Mouse (Mus musculus) cerebellum, postnatal 14 days (tissue): ENCODE measurements at regions not wholly inside any gene's neighbourhood (a gene's known extent, or its start where the extent isn't known, plus 50 kb on each side); places are given as distances from the start of the nearest gene placed in this dataset.

Source experiments
- DNase-seq, 2 experiments: peaks; one replicate each; pipeline ENCODE4 v3.0.0; 2021; ENCODE audit warnings: mixed read lengths in 2 of 2

DNA sequence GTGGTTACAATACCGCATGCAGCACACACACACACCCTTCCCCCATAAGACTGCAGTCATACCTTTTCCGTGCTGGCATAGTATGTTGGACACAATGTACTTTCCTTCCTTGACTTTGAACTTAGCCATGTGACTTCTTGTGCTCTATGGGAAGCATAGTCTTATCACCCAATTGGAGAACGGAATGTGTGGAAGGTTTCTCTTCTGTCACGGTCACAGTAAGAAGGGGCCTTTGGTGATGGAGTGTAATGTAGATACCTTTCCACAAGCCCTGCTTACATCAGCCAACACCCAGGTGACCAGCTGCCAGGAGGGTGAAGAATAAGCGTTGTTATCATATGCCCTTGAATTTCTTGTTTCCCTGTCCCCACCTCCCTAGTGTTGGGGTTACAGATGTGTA is 1308.0 kb upstream of the A1bg start:
- DNase-seq: no peak

DNA sequence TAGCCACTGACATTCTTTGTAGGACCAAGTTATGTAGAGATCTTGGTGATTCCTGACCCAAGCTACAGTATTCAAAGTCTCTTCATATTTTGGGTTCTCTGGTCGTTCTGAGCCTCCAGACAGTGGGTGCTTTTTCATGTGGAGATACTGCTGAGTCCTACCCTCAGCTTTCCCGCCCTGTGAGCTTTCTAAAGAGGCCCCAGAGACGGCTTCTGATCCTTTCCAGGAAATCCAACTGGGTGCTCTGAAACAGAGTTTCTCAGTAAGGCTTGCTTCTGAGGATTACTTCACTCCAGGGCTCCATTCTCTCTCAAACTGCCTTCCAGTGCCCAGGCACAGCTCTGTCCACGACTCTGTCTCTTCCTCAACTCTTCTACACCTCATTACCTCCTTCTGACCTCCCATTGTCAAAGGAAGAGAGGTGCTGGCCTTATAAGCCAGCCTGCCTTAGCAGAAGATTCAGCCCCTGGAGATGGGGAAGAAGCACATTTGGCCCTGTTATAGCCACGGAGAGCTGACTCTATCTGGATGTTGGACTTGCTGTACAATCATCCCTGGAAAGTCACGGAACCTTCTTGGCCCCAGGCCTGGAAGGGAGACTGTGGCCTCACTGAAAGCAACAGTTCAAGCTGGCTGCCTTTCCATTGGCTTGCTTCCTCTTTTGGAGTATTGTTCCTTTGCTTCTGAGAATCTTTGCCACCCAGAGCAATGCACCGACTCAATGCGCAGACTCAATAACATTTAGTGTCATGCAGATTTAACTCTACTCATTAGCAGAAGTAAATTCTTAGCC is 1306.9 kb upstream of the A1bg start:
- DNase-seq: no peak

DNA sequence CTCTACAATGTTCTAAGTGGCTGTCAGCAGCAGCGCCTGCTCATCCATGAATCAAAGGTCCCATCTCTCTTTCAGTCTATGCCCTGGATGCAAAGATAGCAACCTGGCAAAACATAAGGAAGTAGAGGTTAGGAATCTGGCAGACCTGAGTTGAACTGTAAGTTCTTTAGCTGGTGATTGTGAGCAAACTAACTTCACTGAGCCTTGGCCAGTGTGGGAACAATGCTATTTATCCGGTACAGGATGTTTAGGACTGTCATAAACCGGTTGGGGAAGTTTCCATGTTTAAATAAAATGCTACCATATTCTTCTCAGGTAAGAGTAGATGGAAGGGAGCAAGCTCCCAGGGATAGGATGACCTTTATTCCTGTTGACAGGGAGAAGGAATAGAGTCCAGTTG is 1306.2 kb upstream of the A1bg start:
- no peak for DNase-seq

DNA sequence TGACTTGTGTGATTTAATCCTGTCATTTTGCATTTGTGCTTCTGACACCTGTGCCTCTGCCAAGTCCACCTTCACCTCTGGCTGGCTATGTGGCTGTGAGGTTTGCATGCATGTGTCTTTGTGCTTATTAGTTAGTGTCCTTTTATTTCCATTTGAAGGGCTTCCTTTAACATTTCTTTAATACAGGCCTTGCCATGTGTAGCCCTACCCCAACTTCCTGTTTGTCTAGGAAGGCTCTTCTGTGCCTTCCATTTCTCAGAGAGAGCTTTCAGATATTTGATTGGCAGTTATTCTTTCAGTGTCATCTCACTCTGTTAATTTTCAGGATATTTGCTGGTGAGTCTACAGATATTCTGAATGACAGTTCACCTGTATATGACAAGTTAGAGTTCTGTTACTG is 1302.0 kb upstream of the A1bg start:
- DNase-seq: no peak

DNA sequence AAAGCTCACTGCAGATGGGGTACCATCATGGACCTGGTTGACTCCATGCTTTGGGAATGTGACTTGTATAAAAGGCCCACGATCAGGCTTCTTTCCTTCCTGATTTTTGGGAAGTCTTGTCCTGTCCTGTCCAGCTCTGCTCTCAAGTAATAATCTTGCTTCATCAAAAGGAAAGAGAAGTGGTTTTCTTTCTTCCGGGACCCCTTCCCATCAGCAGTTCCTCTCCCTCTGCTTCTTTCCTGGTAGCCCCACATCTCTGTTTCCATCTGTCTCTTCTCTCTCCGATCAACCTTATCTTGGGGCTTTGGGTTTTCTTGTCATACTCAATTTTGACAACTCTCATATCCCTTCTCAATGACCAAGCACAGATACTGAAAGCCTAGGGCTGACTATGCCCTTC is 1301.4 kb upstream of the A1bg start:
- DNase-seq: no peak

DNA sequence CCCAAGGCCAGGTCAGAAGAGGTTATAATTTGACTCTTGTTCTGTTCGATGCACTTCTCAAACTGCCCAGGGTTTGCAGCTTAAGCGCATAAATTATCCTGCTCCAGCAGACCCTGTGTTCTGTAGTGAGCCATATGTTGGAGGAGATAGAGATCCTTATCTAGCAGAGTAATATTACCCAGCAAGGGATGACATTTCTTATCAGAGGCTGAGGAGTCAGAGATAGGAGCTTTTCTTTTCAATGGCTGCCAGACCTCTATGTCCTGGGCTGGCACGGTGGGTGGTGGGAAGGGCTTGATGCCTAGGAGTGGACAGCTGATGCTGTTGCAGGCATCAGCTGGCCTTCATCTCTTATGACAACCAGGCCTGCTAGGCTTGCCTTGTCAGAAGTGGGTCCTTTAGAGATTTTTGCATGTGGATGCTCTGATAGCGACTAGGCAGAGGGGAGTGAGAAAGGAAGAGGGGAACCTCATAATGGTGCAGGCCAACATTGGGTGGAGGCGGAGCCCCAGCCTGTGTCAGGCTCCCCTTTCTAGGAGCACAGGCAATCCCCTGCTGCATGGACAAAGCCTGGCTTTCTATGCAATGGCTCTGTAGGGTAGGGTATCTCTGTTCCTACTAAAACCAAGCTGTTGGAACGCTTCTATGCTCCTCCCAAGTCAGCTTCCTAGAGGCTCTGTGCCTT is 1300.5 kb upstream of the A1bg start:
- DNase-seq: no peak

DNA sequence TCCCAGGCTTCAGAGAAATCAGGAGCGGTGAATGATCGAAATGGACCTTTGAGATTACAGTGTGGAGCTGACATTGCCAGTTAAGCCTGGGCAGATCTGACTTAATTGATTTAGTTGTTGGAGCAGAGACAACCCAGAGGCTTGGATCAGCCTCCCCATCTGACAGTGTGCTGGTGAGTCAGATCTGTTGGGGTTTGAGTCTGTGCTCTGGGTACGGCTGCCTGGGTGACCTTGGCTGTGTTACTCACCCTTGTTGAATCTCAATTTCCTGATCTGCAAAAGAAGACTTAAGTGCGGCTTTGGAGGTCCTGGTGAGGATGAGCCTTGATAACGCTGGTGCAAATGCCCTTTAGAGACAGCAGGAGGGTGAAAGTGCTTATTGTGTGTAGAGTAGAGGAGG is 1299.9 kb upstream of the A1bg start:
- DNase-seq: no peak

DNA sequence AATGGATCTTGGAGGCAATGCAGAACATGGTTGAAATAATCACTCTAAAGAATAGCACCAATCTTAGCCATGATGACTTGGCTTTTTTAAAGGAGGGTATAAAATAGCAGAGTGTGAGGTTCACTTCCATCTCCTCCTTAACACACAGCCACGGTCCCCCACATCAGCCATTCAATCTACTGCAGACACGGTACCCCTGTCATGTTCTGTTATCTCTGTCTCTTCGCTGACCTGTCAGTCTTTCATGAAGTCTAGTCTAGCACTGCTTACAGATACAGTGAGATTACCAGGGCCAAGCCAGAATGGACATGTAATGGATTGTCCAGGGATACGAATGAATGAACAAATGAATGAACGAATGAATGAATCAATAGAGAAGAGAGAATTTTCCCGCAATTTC is 1299.4 kb upstream of the A1bg start:
- DNase-seq: no peak

DNA sequence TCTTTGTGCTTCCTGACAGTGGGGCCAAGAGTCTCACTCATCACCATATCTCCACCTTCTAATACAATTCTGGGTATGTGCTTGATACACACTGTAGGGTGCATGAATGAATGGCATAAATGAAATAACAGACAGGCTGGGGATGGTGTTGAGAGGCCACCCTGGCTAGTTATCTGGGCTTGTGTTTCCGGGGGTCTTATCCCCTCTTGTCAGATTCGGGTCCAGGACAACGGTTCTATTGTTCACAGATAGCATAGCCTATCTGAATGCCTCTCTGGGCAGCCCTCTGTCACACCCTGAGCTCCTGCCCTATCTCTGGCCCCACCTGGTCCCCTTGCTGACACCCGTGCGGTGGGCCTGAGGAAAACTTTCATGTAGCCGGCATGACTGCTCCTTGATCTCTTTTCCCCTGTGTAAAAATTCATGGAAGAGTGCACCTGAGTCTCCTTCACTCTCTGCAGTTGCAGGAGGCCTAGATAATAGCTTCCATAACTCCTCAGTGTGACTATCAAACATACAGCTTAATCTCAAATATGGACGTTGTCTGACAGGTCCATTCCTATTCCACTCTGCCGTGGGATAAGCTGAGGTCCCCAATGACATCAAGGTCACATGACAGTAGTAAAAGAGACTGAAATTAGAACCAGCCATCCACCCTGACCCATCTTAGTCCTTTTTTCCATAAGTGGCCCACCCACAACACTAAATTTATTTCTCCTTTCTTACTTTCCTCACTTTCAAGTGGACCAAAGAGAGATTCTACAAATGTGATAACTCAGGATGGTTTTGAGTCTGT is 1298.4 kb upstream of the A1bg start:
- DNase-seq: no peak

DNA sequence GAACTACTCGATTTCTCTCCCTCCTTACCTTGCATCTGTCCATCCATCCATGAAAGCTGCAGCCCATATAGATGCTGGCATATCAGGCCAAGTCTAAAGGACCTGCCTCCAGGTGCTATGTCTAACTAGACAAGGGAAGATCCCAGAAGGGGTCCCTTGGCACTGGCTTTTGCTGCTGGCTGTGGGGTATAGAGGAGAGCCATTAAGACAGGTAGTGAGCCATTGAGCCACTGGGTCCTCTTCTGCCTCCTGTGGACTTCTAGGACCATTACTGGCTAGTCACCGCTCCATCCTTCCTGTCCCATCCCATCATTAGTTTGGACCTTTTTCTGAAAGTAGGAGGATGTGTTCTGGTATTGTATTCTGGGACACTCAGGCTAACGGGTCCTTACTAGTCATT is 1297.8 kb upstream of the A1bg start:
- DNase-seq: no peak

DNA sequence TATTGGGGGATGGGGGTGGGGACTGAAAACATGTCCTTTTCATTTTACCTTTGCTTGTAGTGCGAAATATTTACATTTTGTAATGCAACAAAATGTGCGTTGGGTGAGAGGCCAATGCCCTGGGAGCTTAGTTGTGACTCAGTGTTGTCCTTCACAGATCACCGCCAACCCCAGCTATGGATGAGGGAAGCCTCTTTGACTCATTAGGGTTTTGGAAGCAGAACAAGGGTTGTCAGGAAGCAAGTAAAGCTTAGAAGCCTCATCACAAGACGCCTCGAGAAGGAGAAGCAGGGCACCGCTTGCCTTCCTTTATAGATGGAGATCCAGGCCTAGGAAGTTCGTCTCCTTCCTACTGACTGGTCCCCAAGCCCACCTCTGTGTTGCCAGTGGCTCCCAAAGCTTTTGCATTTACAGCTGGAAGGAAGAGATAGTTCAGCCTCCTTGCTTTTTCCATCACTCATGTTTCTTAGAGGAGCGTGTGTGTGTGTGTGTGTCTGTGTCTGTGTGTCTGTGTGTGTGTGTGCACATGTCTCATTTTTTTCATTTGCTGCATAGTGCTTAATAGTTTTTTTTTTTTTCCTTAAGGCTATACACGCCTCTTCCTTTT is 1297.2 kb upstream of the A1bg start:
- no peak for DNase-seq

DNA sequence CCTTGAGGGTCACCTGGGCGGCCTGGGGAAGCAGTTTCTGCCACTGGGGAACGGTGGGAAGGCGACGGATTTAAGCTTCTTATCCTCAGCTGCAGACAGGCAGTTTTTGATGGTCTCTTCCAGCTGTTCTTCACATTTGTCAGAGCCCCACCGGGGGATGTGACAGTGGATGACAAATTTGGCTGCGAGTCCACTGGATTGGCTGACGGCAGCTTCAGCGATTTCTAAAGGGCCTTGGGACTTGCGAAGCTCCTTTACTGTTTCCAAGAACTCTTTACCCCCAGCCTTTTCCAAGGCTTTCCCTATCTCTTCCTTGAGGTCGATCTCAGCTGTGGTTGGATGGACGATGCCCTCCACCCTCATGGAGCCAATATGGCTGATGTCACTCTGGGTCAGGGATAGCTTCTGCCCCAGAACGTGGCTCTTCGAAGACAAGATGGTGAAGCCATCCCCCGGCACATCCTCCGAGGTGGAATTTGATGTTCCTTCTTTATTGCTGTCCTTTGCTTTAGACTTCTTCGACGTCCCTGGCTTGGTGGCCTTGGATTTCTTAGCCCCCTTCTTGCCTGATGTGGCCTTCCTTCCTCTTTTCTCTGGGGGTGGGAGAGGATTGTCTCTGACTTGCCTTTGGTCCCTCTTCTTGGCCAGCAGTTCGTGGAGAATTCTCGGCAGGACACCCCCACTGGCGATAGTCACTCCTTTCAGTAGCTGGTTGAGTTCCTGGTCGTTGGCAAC is 1295.7 kb upstream of the A1bg start:
- DNase-seq: no peak

DNA sequence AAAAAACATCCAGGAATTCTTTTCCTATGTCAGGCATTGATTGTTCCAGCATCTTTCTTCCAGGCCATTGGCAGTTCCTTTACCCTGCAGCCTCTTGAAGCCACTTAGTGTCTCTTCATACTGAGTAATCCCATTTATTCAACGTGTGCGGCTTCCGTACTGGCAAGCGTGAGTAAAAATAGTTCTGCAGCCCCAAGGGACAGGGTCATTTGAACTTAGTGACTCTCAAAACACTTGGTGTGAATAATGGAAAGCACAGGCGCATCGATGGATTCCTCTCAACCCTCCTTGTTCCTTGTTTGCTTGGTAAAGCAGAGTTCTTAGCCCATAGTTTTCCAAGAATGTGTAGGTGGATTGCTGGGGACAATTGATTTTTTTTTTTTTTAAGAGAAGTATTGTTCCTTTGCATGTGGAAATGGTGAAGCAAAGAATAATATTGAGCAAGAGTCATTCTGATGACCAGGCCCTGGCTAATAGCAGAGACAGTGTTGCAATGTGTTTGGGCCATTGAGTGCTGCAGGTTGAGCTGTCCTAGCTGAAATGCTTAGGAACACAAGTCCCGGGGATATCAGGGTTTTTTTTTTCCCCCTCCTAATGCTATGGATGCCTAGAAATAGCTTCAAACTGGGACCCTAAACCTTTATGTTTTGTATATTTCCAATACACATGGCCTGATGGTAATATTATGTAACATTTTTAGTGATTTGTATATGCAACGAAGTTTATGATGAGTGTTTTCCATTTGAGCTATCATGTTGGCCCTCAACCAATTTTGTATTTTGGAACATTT is 1294.1 kb upstream of the A1bg start:
- DNase-seq: no peak

DNA sequence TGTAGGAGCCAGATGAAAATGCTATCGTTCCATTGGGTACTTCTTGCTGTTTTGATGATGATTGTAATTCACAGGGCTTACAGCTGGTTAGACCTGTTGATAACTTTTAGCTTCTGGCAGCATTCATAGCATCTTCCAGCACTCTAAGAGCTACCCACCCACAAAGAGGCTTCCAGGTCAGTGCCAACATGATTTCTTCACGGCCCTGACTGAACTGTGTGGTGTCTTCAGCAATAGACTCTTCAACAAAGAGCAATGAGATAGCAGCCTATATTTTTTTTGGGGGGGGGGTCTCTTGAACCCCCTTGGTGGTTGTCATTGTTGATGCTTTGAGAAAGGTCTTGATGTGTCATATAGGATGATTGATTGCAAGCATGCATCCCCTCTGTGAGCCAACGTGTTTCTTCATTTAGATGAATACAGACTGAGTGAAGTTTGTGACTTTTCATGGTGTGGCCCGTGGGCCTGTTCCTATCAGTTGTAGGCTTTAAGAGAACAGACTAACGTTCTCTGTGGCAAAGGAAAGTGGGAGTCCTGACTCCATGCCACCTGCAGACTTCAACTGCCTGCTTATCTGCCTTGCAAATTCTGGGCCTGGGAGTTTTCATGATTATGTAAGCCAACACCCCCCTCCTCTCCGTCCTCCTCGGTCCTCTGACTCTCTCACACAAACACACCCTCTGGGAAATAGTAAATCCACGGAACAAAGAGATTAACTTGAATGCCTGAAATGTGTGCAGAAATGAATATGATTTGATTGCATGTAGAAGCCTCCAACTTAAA is 1293.0 kb upstream of the A1bg start:
- no peak for DNase-seq

DNA sequence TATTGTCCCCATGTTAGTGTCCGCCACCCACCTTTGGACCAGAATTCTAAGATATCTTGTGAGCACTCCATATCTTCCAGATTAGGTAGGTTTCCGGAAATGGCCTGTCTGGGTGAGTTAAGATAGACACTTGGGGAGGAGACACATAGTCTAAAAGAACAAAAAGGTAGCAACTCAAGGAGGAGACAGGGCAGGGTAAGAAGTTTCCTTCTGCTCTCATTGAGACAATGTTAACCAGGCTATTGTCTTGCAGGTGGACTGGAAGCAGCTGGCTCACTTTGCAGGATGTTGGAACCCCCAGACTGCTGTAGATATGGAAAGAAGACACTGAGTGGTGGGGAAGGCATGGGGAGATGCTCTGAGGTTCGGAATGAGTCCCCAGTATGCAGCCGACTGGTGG is 1291.5 kb upstream of the A1bg start:
- no peak for DNase-seq

DNA sequence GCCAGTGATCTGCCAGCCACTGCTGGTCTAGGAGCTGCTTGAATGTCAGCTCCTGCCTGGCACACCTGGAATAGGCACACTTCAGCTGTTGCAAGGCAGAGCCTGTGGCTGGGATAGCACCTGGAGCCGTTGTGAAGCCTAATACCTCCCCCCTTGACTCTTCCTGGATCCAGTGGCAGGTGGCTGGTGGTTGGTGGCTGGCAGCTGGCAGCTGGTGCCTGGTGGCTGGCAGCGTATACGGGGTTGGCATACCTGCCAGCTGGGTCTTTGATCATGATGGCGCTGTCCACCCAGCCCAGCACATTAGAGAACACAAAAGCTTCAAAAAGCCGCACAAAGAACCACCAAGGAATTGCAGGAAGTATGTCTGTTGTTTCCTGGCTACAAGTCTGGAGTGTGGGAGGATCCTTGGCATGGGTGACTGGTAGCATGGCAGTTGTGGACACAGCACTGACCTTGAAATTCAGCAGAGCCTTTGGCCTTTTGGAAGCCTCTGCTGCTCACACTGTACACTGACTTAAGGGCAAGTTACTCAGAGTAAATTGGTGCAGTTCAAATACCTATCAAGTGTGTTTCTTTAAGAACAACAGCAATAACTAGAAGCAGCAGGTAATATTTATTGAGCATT is 1289.6 kb upstream of the A1bg start:
- peak in 1 of 2 experiments; percentile 44 for DNase-seq

DNA sequence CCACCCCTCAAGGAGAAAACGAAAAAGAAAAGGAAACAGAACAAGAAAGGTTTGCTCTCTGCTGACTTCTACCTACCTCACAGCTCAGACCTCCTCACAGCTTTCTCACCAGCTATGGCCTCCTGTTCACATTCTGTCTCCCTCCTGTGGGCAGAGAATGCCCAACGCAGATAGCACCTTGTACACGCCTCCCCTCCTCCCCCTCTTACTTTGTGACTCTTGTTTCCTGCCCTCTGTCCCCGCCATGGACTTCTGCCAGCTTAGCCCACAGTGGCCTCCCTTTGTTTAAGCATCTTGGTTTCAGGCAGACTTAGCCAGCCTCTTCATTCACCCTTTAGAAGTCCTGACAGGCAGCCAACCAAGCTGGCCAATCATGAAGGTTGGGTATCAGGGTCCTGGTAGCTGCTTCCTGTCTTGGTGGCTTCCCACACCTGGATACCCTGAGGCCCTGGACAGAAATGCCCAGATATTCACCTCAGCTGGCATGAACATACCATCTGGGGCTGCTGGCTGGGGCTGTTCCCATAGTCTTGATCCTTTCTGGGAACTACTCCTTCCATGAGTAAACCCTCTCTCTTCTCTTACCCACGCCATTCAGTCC is 1287.2 kb upstream of the A1bg start:
- peak in 1 of 2 experiments; percentile 23 for DNase-seq

DNA sequence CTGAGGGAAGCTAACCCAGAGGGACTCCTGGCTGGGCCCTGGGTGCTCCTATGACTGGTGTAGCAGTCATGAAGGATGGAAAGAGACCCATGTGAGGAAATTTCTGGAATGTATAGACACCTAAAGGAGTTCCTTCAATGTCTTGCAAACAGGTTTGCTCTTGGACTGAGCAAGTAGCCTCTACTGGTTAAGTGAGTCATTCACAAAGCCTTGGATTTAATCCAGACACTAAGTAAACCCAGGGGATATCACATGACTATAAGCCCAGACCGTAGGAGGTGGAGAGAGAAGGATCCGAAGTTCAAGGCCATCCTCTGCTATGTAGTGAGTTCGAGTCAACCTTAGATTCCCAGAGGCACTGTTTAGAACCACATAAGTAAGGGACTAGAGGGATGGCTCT is 1286.5 kb upstream of the A1bg start:
- no peak for DNase-seq

DNA sequence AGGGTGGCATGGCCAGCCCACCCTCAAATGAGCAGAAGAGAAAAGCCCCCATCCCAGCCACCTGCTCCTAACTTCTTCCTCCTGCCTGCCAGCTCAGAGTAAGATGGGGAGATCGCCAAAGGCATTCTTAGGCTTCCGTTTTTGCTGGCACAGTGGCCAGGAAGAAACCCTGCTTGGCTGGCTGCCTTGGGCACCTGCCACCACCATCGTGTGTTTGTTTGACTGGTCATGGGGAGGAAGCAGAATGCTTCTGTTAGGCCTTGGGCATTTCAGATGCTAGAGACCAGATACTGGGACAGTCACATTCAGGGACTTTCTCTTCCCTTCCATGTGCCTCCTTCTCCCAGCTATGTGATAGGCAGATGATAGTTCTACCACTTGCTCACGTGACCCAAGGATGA is 1283.7 kb upstream of the A1bg start:
- peak; percentile 89 to 90 for DNase-seq
